In genomic region chr12:67104171-67104570, GRCm38 (mm10) we compare ENCODE assay signal across 14 mouse cellular contexts.
A peak's percentile ranks its signal among the peaks of the same experiment; 100 is the strongest.
DNase-seq lines count a peak whose midpoint lies in the region.
"Had no signal": no experiment of that assay in that cellular context is flagged by ENCODE, and none has a peak within 500 bp of the region (broad histone marks: within the 10 kb centered on the region; RNA-seq: fewer than 3 reads in every experiment).

No protein-coding gene starts in this region.

- intact Hi-C loops in left cerebral cortex, postnatal 4 days (cut with DNase I), result no loop called here
- intact Hi-C loops in left cerebral cortex, postnatal 14 days (cut with DNase I), result no loop called here

- peak; percentile 52 to 57 for DNase-seq in cerebellum, postnatal 10 days
- no peak for DNase-seq in cerebellum, adult 9-11 months
- peak; percentile 12 for DNase-seq in left cerebral cortex, postnatal 4 days
- DNase-seq in left cerebral cortex, postnatal 14 days (ENCODE audit: low spot score in 2 of 2), result no peak
- DNase-seq in Muller cell, postnatal 12 days (ENCODE audit: inconsistent ontology term), result peak; percentile 32
- DNase-seq: adrenal gland, adult 2 months; adrenal gland, postnatal 10 days; adrenal gland, postnatal 25 days; B cell, adult 2 months; cerebellum, adult 11 months; cerebellum, adult 18-20 months; cerebellum, adult 8-10 months; cerebellum, postnatal 36 days; embryo, embryonic 11 days had no signal

Comparison
In these comparisons a context has a peak if more than half of its experiments do, and no peak if none do; other contexts are left out.
1. DNase-seq: peak in cerebellum, postnatal 10 days (2 of 2), left cerebral cortex, postnatal 4 days (single experiment) and Muller cell, postnatal 12 days (single experiment); none in cerebellum, adult 9-11 months (single experiment) and left cerebral cortex, postnatal 14 days (0 of 2).